Mouse (Mus musculus): Measurements from ENCODE around the gene Pde8b. TPM values are rescaled to one million over a fixed set of nuclear protein-coding genes. Genes with fewer than 3 reads are reported as not detected.

Pde8b gene
- total RNA-seq, 2 experiments from 2014 or later = 4.8 to 6.1 TPM

DNA sequence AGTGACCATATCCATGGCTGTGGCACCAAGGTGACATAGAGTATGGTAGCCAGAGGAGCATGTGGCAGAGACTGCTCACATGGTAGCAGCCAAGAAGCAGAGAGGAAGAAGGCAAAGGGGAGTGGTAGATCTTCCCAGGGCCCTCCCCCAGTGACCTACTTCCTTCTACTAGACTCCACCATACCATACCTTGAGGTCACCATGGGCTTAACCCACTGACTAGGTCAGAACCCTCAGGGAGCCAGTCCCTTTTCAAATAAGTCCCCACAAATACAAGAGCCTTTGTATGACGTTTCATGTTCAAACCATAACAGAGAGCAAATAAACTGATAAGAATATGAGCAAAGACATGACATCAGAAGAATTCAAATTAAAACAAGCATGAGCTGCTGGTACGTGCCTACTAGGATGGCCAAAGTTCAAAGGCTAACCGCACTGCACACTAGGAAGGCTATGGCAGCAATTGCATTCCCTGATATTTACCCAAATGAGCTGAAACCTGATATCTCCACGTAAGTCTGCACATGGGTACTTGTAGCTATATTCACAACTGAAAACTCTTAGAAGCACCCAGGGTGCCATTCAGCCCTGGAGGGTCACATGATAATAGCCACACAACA lies 109.6 kb downstream of the Pde8b start:
- DNase-seq = no peak

DNA sequence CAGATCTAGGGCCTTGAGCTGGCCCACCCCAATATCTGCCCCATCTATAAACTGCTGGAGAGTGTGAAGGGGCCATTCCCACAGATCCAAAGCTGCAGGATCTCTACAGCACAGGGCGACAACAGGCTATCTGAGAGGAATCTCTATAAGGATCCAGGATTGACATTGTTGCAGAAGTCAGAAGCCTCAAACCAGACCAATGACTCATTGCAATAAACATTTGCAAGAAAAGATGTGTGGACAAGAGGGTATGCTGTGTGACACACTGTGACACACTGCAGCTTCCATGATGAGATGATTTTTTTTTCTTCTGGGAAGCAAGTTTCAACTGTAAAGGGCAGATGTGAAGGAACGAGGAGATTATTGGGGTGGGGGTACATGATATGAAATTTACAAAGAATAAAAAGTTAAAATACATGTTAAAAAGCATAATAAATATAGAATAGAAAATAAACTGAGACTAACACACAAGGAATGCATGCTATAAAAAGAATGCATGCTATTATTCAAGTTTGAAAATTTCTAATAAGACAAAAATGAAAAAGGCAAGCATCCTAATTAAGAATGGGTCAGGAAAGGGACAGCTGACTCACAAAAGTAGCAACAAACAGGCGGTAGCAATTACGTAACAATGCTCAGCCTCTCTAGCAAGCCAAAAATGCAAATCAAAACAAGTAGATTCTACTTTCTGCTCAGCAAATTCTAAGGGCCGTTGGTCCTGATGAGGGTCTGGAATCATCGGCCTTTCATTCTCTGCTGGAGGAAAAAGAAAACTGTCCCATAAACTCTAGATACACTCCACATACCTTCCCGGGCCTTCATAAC lies 114.6 kb downstream of the Pde8b start:
- no peak for DNase-seq

DNA sequence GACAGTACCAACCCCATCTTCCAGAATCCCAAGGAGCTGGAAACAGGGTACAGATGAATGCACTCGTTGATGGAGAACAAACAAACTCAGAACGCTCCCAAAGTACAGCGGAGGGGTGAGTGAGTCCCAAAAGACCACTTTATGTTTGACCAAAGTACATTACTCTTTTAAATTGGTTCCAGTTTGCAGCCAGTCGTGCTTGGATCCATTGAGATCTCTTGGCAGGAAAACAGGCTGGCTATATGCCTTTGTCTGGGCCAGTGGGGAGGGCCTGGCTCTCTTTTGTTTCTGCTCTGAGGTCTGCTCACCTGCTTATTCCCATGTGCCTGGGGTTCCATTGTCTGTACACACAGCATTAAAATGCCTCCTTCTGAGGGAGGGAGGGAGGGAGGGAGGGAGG lies 118.3 kb downstream of the Pde8b start:
- DNase-seq = no peak

DNA sequence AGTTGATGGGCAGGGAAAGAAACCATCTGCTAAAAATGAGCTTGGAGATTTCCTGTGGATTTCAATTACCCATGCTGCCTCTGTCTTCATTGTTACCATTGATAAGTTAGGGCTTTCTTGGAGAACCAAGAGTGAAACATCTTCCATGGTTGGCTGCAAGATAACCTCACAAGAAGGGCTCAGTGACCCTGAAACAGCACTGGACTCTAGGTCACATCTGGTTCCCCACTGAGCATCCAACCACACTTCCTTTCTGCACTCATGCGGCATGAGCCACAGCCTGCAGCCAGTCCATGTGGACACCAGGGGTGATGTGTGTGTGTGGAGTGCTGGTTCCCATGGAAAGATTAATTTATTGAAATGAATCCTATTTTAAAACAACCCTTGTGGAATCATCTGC lies 119.1 kb downstream of the Pde8b start:
- DNase-seq = no peak

DNA sequence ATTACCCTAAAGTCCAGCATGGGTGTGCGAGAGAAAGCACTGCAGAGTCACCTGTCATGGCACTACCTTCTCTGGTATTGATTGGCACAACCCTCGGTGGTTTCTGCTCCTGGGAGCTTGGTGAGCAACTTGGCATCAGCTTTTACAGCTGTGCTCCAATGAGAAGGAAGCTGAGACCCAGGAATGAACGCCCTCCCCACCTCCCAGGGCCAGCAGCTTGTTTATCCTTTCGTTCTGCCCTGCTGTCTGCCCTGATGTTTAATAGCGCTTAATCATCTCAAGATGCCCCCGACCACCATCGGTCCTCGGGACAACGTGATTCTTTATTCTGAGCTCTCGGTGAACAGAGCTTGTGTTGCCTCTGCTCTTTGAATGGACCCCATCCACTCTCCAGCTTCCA lies 122.8 kb downstream of the Pde8b start:
- no peak for DNase-seq

DNA sequence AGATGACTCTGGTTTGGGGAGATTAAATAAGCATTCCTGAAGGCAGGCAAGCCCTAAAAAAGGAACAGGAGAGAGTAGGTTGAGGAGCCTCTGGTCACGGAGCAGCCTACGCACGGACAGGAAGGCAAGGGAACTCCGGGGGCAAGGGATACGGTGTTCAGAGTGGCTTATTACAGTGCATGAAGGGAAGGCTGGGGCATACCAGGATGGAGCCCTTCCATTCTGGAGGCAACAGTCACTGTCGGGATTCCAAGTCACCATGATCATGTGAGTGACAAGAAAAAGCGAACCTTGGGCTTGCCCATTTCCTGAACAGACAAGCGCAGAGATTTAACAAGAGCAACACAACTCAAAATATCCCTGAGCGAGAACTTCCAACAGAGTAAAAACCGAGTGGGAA lies 123.3 kb downstream of the Pde8b start:
- no peak for DNase-seq

DNA sequence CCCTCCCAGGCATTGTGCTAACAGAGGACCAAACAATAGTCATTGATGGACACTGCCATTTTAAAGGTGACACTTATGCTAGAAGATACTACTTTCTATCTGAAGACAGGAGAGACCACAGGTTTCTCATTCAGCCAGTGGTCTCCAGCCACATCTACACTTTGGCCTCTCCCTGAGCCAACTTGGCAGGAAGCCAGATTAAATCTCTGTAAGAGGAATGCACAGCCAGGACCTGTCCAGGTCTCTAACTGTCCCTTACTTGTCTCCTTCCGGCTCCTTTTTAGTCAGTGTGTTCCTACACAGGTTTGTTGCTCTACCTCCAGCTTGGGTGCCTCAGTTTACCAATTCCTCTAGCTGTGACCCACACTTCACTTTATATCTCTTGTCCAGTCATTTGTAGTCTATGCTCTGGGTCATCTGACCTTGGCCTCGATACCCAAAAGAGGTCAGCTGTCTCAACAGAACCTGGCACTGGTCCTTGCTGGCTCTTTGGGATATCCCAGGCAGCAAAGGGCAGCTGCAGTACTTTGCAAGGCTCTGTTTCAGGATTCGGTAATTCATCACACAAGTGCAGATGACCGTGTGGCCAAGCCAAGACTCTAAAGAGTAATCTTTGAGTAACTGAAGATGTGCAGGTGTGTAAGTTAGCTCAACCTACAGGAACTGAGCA lies 124.5 kb downstream of the Pde8b start:
- DNase-seq = no peak

DNA sequence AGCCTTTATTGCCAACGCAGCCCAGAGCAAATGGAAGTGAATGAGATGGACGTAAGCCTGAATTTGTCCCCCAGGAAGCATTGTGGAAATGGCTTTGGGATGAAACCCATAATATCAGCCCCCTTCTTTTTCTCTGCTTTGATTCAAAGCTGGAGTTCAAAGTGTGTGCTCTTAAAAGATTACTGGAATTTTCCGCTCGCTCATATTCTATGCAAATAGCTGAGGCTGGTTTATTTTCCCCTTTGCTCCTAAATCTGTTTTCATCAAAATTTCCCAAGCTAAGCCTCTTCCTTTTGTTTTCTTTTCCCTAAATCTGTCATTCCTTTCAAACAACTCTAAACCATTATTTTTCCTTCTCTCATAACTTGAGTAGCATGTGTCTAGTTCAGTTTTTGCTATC lies 129.6 kb downstream of the Pde8b start:
- no peak for DNase-seq

DNA sequence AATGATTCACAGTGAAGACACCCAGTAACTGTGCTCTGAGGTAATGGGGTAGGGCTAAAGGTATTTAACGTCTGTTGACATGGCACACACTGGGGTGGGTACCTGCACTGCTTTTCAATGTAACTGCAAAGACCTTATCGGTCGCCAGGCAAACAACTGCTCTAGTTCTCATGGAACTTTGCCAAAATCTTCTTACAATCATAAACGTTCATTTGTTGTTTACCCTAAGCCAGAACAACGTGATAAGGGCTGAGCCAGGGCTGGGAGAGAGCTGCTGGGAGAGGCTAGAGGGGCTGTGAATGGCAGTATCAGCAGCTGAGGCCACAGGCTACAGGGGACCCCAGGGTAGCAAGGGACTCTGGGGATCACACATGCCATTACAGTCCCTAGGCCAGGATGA lies 136.4 kb downstream of the Pde8b start:
- no peak for DNase-seq

DNA sequence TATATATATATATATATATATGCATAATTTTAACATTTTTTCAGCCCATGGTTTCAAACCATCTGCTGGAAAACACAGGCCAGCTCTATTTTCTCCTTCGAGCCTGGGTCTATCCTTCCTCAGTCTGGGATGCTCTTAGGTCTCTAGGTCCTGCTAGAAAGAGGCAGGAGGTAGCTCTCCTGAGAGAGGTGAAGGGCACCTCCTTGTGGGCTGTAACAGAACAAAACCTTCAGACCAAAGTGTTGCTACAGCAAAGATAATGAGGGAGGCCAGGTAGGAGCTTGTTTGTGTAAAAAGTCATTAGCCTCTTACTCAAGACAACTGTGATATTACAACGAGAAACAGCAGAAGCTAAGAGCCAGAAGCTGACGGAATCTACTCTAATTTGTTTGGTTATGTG lies 140.6 kb downstream of the Pde8b start:
- no peak for DNase-seq

DNA sequence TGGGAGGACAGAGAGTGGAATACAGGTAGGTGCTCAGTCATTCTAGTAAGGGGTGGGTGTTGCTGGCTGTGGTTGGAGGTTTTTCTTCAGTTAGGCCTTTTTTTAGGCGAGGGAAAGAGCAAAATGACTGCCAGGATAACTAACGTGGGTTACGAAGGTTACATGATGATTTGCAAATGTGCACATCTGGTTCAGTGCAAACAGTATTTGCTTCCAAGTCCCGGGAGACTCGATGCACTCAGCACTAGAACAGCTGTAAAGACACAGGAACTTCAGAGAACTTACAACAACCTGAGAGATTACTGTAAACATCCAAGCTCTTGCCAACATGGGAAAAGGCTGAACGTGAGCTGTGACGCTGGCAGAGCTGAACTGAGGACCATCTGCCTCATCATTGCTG lies 142.1 kb downstream of the Pde8b start:
- no peak for DNase-seq

DNA sequence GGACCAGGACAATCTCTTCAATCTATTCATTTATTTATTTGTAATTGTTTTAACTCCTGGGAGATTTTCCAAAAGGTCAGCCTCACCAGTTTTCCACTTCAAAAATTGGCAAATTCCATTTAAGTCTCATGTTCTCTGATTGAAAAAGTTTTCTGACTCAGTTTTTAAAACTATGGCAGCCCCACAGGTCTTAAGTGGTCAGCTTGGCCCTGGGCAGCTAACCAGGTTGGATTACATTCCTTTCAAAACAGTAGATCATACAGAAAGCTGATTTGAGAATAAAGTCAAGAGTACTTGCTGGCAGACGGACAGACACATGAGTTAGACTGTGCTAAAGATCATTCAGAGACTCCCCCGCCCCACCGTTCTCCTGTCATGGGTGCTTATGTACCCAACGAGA lies 145.3 kb downstream of the Pde8b start:
- no peak for DNase-seq

DNA sequence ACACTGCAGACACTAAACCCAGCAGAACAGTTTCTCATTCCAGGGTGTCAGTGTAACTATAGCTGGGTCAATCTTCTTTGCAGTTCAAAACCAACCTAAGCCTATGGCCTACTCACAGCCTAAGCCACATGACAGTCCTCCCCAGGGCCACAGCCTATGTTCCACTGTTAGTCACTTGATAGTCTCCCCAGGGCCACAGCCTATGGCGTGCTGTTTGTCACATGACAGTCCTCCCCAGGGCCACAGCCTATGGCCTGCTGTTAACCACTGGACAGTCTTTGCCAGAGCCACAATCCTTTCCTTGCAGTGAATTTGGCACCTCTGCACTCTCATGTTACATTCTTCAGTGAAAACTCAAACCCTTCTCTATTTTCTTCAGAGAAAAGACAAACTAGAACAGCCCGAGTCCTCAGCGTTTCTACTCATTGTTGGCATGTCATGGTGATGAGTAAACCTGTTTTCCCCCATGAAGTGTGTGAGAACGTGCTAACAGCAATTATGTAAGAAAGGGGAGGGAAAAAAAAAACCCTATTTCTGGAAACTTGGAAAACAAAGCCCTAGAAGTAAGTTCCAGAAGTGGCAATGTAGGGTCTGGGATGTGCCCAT lies 147.0 kb downstream of the Pde8b start:
- no peak for DNase-seq

DNA sequence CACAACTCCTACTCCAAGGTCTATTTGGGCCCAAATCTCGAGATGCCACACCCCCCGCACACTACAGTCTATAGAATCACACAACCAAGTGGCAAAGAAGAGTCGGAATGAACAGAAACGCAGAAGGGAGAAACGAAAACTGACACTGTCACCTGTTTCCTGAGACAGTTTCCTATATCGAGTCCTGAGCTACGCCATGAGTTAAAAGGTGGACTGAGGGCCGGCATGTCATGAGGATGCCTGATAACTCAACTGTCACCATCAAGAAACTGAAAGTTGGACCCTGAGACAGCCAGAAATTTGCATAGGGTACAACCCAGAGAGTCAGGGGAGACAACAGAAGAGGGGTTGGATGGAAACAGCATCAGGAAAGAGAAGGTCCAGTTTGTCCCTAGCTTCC lies 148.8 kb downstream of the Pde8b start:
- DNase-seq = no peak

DNA sequence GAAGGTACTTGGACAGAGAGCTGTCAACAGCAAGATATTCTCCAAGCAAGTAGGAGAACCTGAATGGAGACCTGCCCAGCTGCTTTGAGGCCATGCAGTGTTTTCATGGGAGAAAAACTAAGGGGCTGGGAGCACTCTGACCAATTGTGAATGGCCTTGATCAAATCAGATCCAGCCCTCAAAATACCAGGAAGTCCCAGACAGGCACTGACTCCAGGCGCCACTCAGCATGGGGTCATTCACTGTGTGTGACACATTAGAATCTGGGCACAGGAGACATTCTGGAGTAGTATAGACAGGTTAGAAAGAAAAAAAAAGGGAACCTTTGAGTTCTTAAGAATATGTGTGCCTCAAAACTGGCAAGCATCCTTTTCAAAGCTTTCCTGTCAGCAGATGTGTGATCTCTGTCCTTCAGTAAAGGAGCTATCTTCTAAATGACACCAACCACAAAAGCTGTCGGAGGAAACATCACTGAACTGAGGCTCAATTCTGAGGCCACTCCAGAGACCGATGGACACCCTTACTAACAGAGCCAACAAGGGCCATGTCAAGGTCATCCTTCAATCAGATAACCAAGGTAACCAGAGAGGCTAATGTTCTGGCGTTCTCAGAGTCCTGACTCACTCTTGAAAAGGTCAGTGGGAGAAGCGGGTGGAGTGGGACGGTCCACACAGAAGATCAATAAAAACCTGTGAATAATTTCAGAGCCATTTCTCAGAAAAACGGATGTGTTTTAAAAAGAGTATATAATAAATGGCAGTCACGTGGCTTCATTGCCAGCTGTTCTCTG lies 151.0 kb downstream of the Pde8b start:
- DNase-seq = no peak

DNA sequence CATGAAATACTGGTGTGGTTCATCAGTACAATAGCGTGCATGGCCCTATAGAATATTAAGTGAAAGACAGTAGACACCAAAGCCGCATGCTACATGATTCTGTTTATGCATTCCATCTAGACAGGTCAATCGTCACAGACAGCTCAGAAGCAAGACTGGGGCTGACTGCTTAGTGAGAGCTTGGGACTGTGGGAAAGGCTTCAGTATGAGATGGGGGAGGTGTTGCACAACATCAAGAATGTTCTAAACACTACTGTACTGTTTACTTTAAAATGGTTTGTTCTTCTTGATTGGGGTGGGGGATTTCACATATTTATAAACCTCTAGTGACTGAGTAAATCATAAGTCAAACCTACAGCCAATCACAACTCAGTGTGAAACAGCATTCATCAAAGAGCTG lies 153.5 kb downstream of the Pde8b start:
- DNase-seq = no peak

DNA sequence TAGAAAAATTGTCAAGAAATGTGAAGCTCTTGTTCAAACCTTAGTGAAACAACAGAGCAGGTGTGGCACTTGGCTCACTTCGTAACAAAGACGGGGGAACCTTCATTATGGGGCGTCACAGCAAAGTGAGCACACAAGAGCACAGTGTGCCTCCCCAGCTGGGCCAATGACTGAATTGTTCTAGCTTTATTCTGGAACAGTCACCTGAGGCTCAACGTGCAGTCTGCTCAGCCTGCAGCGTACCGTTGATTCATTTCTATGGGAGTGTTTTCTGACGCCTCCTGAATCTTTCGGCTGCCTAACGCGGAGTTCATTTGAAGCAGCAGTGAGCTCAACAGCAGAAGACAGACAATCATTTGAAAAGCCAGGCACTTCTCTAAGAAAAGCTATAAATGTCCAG lies 154.3 kb downstream of the Pde8b start:
- DNase-seq = no peak

DNA sequence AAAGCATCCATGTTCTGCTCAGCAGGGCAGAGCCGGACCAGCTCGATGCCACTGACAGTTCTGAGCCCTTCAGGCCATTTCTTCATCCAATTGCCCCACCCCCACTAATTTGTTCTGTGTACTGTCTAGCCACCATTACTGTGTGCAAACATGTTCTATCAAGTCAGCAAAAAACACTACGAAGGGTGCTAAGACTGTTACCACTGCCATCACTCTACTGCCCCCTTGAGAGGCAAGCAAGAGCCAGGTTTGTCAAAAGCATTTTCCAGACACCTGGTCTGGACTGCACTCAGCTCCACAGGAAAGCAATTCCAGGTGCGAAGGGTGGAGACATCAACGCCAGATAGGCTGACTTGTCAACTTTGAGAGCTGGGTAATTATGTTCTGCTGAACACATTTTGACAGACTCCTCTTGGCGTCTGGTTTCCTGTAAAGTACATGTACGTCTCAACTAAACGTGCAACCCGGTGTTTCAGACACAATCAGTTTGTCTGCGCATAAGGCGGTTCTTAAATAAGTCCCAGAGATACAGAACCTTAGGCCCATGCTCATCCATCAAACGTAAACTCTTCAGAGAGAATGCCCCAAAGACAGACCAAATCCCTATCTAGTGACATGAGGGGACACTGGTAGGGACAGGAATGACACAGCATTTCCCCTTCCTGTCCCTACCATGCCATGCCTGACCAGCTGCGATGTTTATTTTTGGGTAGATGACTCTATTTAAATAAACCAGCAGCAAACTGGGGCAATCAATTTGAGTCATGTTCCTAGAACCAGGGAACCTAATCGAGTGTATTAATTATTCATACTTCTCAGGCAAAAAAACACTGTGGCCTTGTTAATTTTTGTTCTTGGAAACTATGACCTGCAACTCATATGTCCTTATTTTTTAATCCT lies 158.3 kb downstream of the Pde8b start:
- no peak for DNase-seq

DNA sequence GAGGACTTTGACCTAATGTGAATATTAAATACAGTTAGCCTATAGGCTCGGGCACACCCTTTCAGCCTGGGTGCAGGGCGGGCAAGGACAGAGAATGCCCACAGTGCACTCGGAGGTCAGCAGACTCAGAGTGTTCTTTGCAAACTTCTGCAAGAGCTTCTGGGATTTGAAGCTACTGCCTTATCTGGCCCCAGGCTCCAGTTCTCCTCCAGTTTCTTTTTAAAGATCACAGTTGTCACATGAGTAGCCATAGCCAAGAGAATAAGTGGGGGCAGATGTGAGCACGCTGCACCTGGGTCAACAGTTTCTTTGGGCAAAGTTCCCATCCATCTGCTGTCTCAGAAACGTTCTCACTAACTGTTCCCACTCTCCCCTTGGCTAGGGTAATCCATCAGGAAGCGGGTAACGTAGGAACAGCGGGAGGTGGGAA lies 162.8 kb downstream of the Pde8b start:
- no peak for DNase-seq

DNA sequence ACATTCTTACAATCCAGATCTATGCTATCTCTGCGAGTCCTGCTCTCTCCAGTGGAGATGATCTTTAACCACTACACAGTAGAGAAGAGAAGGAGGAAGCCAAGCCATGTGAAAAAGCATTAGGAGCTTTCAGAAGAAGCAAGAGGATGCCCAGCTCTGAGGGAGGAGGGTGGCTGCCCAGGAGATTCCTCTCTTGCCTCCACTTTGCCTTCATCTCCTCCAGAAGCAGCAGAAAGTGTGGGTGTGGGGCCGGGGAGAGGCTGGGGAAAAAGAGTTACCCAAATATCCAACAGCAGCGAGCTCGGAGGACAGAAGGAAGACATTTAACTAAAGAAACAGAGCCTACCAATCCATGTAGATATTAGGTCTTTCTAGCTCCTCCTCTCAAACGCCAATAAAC lies 164.1 kb downstream of the Pde8b start:
- no peak for DNase-seq

DNA sequence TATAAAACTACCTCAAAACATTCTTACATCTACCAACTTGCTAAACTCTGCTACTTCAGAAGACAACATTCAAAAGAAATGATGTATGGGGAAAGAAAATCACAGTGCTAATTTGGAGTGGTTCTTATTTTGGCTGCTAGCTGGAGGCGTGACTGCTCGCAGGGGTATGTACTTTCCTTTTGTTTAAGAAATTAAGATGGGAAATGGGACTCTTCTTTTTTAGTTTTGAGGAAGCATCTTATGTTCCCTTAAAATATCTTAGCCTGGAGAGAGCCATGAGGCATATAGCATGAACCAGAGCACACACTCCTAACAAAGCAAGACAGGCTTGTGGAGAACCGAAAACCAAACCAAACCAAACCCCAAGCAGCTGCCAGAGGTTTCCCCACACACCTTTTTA lies 167.5 kb downstream of the Pde8b start:
- DNase-seq = no peak
